Mouse (Mus musculus): ENCODE data around the gene Glt1d1.

Gene Glt1d1

DNA sequence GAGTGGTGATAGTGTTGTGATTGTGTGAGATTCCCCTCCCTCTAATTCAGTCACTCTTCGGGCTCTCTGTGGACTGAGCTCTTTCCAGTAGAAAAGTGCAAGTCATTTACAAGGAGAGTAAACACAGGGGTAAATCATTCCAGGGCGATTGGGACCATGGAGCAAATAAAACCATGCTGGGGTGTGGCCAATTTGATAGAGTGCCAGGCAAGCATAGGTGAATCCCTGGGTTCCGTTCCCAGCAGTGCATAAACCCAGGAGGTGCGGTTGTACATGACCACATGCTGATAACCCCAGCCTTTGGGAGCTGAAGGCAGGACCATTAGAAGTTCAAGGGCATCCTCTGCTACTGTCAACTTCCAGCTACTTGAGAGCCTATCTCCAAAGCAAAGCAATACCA lies 1.1 kb downstream of the Glt1d1 start:
- no peak for DNase-seq (ENCODE audit: low spot score)

DNA sequence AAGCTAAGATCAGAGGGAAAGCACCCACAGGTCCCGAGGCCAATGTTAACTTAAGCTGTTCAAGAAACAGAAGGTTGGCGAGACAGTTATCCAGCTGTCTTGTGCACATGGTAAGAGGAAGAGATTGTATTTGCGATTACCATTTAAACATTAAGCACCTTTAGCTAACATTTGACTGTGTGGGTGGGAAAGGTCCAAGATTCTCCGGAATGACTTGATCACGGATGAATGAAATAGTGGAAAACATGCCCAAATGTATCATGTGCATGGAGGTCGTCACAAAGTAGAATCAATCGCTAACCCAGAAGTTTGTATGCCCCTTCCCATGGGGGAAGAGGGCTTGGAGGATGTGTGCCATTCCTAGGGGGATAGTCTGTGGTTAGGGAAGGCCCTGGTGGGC lies 1.6 kb downstream of the Glt1d1 start:
- DNase-seq (ENCODE audit: low spot score): no peak

GRCm38 (mm10) chr5:127637622-127638021 lies 5.6 kb downstream of the Glt1d1 start:
- DNase-seq (ENCODE audit: low spot score): no peak

- no peak for DNase-seq (ENCODE audit: low spot score)
These were observed 6.1 kb downstream of the Glt1d1 start for GRCm38 (mm10) chr5:127638177-127638576.

DNA sequence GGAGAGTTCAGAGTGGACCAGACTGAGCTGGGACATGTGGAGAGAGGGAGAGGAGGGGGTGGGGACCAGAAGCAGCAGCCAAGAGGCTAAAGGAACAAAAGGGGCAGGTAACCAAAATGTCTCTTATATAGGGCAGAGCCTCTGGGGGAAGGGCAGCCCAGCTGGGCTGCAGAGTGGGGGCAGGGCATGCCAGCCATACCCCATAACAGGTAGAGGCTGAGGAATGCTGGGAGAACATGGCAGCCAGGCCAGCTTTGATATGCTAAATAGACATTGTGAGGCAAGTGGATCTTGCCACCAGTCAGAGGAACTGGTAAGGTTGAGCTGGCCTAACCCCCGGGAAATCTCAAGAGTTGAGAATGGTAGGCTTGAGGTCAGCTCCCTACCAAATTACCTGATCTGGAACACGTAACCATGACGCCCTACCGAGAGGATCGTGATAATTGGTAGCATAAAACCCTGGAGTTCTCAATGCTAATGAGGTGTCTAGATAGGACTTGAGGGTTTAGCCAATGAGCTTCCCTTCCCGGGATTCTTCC lies 7.1 kb downstream of the Glt1d1 start:
- no peak for DNase-seq (ENCODE audit: low spot score)

GRCm38 (mm10) chr5:127639635-127640034 lies 7.6 kb downstream of the Glt1d1 start:
- no peak for DNase-seq (ENCODE audit: low spot score)

DNA sequence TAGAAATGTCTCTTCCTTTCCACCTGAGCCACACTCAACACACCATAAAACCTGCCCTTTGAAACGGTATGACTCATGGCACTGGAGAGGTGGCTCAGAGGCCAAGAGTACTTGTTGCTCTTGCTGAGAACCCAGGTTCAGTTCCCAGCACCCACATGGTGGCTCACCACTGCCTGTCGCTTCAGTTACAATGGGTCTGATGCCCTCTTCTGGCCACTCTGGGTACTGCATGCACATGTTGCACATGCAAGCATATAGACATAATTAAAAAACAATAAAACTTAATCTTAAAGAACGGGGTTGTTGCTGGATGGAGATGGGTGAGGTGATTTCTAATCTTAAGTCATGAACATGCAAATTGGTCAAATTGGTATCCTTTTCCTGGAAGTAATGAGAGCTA lies 8.3 kb downstream of the Glt1d1 start:
- DNase-seq (ENCODE audit: low spot score): no peak

DNA sequence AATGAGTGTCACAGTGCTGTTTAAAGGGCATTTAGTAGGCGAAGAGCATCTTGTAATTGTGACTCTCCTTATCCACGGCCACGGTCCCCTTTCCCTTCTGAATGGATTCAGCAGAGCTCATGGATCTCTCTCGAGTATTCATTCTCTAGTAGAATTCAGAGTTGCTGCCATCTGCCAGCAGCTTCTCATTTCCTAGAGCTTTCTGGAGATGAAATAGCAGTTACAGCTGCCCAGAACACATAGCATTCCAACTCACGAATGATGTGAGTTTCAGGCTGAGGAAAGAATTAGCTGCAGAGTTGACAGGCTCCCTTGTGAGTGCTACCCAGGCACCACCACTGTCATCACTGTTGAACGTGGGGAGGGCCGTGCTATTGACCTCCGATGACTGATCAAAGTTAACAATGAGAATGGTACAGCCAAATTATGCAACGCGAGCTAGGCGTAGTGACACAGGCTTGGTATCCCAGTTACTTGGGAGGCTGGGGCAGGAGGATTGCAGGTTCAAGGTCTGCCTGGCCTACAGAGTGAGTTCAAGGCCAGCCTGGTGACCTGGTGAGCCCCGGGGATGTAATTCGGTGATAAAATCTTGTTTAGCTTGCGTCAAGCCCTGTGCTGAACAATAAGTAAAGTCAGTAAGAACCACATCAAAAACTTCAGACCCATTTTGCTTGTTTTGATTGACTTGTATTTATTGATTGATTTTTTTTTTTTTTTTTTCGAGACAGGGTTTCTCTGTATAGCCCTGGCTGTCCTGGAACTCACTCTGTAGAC lies 9.3 kb downstream of the Glt1d1 start:
- no peak for DNase-seq (ENCODE audit: low spot score)

DNA sequence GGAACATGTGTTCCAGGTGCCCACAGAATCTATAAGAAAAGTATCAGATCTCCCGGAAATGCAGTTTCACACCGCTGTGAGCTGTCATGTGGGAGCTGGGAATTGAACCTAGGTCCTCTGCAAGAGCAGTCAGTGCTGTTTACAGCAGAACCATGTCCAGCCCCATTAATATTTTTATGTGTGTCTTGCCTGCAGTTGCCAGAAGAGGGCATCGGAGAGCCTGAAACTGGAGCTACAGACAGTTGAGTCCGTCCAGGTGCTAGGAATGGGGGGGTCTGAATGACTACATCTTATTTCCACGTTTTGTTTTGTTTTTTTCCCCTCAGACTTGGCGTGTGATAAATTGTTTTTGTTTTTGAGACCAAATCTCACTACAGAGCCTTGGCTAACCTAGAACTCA lies 16.0 kb downstream of the Glt1d1 start:
- no peak for DNase-seq (ENCODE audit: low spot score)

GRCm38 (mm10) chr5:127649077-127649476 lies 17.0 kb downstream of the Glt1d1 start:
- DNase-seq (ENCODE audit: low spot score): no peak

DNA sequence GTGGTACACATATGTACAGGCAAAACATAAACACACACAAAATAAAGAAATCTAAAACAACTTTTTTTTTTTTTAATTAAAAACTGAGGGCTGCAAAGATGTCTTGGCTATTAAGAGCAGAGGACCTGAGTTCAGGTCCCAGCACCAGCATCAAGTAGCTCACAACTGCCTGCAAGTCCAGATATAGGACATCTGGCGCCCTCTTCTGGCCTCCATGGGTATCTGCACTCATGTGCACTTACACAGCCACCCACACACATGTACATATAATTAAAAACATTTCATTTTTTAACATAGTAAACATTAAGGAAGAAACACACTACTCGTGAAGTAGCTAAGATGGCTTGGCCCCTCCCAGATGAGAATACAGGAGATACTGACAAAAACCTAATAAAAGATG lies 26.2 kb downstream of the Glt1d1 start:
- no peak for DNase-seq (ENCODE audit: low spot score)

- DNase-seq (ENCODE audit: low spot score): no peak
These were observed 27.2 kb downstream of the Glt1d1 start for GRCm38 (mm10) chr5:127659312-127659711.

- DNase-seq (ENCODE audit: low spot score): no peak
These were observed 28.2 kb downstream of the Glt1d1 start for GRCm38 (mm10) chr5:127660267-127660666.

GRCm38 (mm10) chr5:127660979-127661378 lies 28.9 kb downstream of the Glt1d1 start:
- DNase-seq (ENCODE audit: low spot score): no peak

- no peak for DNase-seq (ENCODE audit: low spot score)
These were observed 41.9 kb downstream of the Glt1d1 start for GRCm38 (mm10) chr5:127673913-127674312.

DNA sequence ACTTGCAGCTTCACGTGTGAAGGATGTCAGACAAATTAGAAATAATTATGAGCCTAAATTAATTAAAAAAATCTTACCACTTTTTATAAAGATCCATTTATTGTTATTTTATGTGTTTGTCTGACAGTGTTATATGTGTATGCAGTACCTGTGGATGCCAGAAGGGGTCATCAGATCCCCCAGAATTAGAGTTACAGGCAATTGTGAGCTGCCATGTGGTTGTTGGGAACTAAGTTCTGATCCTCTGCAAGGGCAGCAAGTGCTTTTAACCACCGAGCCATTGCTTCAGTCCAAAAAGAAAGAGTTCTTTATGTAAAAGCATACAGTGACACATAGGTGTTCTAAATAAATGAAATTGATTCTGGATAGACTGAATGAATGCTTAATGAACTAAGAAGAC lies 45.5 kb downstream of the Glt1d1 start:
- DNase-seq (ENCODE audit: low spot score): no peak

- no peak for DNase-seq (ENCODE audit: low spot score)
These were observed 46.4 kb downstream of the Glt1d1 start for GRCm38 (mm10) chr5:127678501-127678900.

- DNase-seq (ENCODE audit: low spot score): no peak
These were observed 56.6 kb downstream of the Glt1d1 start for GRCm38 (mm10) chr5:127688568-127689170.

DNA sequence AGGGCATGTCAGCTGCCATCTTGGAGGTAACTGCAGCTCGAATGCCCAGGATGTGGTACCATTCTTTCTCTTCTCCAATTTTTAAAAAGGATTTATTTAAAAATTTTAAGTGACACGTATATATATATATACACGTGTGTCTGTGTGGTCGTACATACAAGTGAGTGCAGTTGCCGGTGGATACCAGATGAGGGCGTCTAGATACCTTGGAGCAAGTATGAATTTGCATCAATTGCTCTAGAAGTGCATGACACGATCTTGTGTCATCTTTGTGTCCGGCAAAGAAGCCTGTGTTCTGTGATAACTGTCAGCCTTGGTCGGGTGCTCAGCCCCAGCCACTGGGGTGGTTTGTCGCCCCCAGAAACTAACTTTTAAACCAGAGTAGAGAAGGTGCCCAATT lies 59.0 kb downstream of the Glt1d1 start:
- no peak for DNase-seq (ENCODE audit: low spot score)

DNA sequence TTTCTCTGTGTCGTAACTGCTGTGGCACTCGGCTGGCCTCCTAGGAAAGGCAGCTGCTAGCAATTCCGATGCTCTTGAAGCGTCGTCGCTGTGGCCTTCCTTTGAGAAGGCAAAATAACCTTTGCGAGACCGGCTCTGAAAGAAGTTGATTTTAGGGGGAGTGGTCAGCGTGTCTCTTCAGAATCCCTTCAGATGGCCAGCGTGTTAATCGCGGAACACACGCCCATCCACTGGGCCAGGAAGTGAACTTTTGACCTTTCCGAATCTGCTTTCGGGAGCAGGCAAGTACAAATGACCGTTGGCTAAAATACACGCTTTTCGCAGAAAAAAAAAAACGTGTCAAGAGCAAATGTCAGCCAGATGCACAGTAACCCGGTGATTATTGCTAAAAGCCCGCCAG lies 59.5 kb downstream of the Glt1d1 start:
- no peak for DNase-seq (ENCODE audit: low spot score)

DNA sequence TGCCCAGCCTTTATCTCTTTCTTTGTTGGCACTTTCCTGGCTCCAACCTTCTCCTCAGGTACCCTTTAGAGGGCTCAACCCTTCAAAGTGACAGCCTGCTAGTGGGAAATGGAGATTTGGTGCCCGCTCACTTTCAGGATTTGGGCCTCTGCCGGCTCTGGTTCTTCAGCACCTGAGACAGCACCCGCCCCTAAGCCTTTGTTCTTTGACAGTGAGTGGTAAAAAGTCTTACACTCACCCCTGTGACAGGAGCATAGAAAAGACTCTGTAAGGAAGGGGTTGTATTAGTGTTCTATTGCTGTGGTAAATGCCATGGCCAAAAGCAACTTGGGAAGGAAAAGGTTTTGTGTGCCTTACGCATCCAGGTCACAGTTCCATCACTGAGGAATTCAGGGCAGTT lies 63.8 kb downstream of the Glt1d1 start:
- DNase-seq (ENCODE audit: low spot score): no peak

DNA sequence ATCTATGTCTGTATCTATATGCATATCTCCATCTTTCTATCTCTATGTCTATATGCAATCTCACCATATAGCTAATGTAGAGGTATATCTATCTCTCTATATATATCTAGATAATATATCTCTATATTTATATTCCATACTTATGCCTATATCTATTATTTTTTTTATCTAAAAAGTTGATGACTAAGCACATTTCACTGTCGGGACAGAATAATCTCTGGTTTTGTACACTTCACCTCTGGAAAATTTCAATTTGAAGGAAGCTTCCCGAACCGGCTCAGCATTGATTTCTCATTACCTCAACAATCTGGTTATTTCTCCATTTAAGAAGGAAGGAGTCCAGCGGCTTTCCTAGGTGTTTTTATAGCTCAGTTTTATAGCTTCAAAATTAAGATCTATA lies 64.5 kb downstream of the Glt1d1 start:
- DNase-seq (ENCODE audit: low spot score): no peak

GRCm38 (mm10) chr5:127698525-127698924 lies 66.5 kb downstream of the Glt1d1 start:
- DNase-seq (ENCODE audit: low spot score): no peak

DNA sequence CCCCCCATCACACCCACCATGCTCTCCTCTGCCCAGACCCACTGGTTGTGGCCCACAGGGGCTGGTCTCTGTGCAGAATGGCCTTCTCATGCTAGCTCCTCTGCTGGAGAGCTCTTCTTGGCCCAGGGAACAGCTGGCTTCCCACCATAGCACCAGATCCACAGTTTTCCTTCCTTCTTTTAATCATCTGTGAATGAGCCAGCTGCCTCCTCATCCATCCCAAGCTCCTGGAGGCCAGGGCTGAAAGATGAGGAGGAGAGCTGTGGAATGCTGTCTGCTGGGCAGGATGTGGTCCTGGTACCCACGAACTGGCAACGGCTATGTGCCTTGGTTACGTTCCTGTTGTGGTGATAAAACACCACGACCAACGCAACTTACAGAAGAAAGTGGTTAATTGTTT lies 67.6 kb downstream of the Glt1d1 start:
- DNase-seq (ENCODE audit: low spot score): no peak

All from left cerebral cortex, adult 11 months (tissue).